Mouse (Mus musculus) small intestine, adult 2 months (tissue): ENCODE results near the gene Acacb.

Experiments
- CTCF ChIP-seq: fragments of 200-500 bp; IDR thresholded peaks from 2 replicates; pipeline ENCODE4 v1.5.1; 2012; ENCODE audit warnings: low read depth, mild to moderate bottlenecking, control low read depth, inconsistent platforms, low read length, moderate library complexity, mixed read lengths; ENCODE audit not compliant: insufficient replicate concordance, insufficient read length; ENCODE audit errors: extremely low read depth
- POLR2A ChIP-seq: fragments of 200-500 bp; IDR thresholded peaks from 2 replicates; pipeline ENCODE4 v1.6.1; 2012; ENCODE audit warnings: low read depth, mild to moderate bottlenecking, control low read depth, inconsistent platforms, low read length, moderate library complexity

DNA sequence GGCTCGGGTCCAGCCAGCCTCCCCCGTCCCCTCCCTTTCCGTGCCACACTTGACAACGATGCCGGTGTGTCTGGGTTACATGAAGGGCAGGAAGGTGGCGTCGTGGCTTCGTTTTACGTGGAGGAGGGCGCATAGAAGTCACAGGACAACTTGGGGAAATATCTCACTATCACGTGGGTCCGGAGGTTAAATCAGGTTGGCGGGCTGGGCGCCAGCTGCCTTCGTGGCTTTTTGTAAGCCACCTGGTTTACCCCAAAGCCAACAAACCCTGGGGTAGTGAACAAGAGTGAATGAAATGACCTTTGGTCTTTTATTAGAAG is 14.9 kb upstream of the Acacb start:
- TF ChIP-seq POLR2A: no peak
- TF ChIP-seq CTCF: no peak
